Mouse (Mus musculus) heart, embryonic 14.5 days (tissue): ENCODE data around the gene 4933428G20Rik. TPM values are rescaled to one million over a fixed set of nuclear protein-coding genes. Genes with fewer than 3 reads are reported as not detected.

Source experiments
- ATAC-seq: fragments of 200-750 bp; cut with Nextera tagmentation; 2 replicates; pipeline ENCODE4 v1.8.0; 2017; ENCODE audit warnings: low read depth, moderate TSS enrichment; ENCODE audit not compliant: insufficient number of reproducible peaks, insufficient read depth, low FRiP score
- H3K27ac ChIP-seq, 2 experiments: fragments of 200-500 bp in 1 of 2; fragments of 300-500 bp in 1 of 2; sonication (generic) in 1 of 2; replicated peaks in 1 of 2; 2 replicates each; pipeline ENCODE4 v1.5.1; 2012 to 2014; ENCODE audit warnings: low read depth in 2 of 2, low read length in 2 of 2, control low read depth in 1 of 2, mild to moderate bottlenecking in 1 of 2, mixed read lengths in 1 of 2; ENCODE audit not compliant: control insufficient read depth in 1 of 2, insufficient read depth in 1 of 2
- H3K27me3 ChIP-seq: fragments of 300-500 bp; sonication (generic); 2 replicates; pipeline ENCODE4 v1.6.1; 2014; ENCODE audit warnings: mild to moderate bottlenecking, low read length, control low read depth; ENCODE audit not compliant: control insufficient read depth, insufficient read depth
- H3K36me3 ChIP-seq: fragments of 300-500 bp; sonication (generic); 2 replicates; pipeline ENCODE4 v1.6.1; 2014; ENCODE audit warnings: mild to moderate bottlenecking, control low read depth, low read length, mixed read lengths; ENCODE audit not compliant: control insufficient read depth, insufficient read depth
- H3K4me1 ChIP-seq, 2 experiments: fragments of 200-500 bp in 1 of 2; fragments of 300-500 bp in 1 of 2; sonication (generic) in 1 of 2; 2 replicates each; pipeline ENCODE4 v1.6.1; 2012 to 2014; ENCODE audit warnings: low read length in 2 of 2, control low read depth in 1 of 2, mixed read lengths in 1 of 2; ENCODE audit not compliant: control insufficient read depth in 2 of 2, insufficient read depth in 2 of 2
- H3K4me2 ChIP-seq: fragments of 300-500 bp; sonication (generic); 2 replicates; pipeline ENCODE4 v1.6.1; 2014; ENCODE audit warnings: mild to moderate bottlenecking, low read length
- H3K4me3 ChIP-seq, 2 experiments: fragments of 200-500 bp in 1 of 2; fragments of 300-500 bp in 1 of 2; sonication (generic) in 1 of 2; 2 replicates each; pipeline ENCODE4 v1.5.1; 2012 to 2014; ENCODE audit warnings: low read length in 2 of 2, mild to moderate bottlenecking in 2 of 2, control low read depth in 1 of 2, low read depth in 1 of 2, moderate library complexity in 1 of 2; ENCODE audit not compliant: control insufficient read depth in 1 of 2, insufficient read depth in 1 of 2
- H3K9ac ChIP-seq: fragments of 300-500 bp; sonication (generic); 2 replicates; pipeline ENCODE4 v1.6.1; 2014; ENCODE audit warnings: mild to moderate bottlenecking, low read length
- H3K9me3 ChIP-seq: fragments of 300-500 bp; sonication (generic); 2 replicates; pipeline ENCODE4 v1.6.1; 2016; ENCODE audit warnings: low read length, control low read depth; ENCODE audit not compliant: control insufficient read depth
- WGBS: fragments of 180-500 bp; shearing (Covaris S2); extraction: QIAGEN DNeasy Blood & Tissue Kit; methylation state at CpG from one replicate; pipeline ENCODE4 v1.1.7; 2014; 5-methylcytosine and 5-hydroxymethylcytosine counted together
- polyA plus RNA-seq: library from polyadenylated mRNA; unstranded; fragments of >200 nt; fragmentation: Nextera tagmentation; extraction: Ambion mirVana; gene quantifications from 2 replicates; pipeline ENCODE4 v1.2.1, GENCODE M21; 2014

Gene 4933428G20Rik
- 0.19 TPM in 1 of 2 replicates, not detected in the other for polyA plus RNA-seq

- peak; percentile 19; the same call in 1 of the 2 replicates for ATAC-seq
- Histone ChIP-seq H3K27ac (no peak within 1 kb of the TSS), H3K4me2 (peak within 1 kb of the TSS; percentile 49), H3K9ac (peak within 1 kb of the TSS; percentile 34), H3K9me3 (no peaks in the 10 kb centered on the region), H3K4me1 (peaks cover 0 to 11% of the 10 kb centered on the region in 2 experiments; a peak in 2 of 4 replicates), H3K36me3 (peaks cover 60% of the 10 kb centered on the region), H3K4me3 (peak within 1 kb of the TSS in 1 of 2 experiments; percentile 23; a peak in 2 of 4 replicates), H3K27me3 (peaks cover 10% of the 10 kb centered on the region)
- 35% methylated on average over 85 of the region's 88 CpGs for WGBS
Observed at GRCm38 (mm10) chr11:97499865-97500719, at the start of gene 4933428G20Rik. 4933428G20Rik (minus strand) TSS chr11:97500340.

- Histone ChIP-seq H3K4me3 (no peak overlapping the region), H3K9ac (no peak overlapping the region), H3K36me3 (no peaks in the 10 kb centered on the region), H3K27me3 (peaks cover 97% of the 10 kb centered on the region), H3K4me2 (no peak overlapping the region), H3K4me1 (peaks cover 4 to 11% of the 10 kb centered on the region in 2 experiments; a peak in 3 of 4 replicates), H3K27ac (no peak overlapping the region), H3K9me3 (no peaks in the 10 kb centered on the region)
- WGBS, result 42% methylated on average over 8 of the region's 8 CpGs
- no peak for ATAC-seq
Observed at GRCm38 (mm10) chr11:97548757-97549156, 48.6 kb upstream of the 4933428G20Rik start.

GRCm38 (mm10) chr11:97547957-97548706 is 48.0 kb upstream of the 4933428G20Rik start:
- no peaks in the 10 kb centered on the region for H3K36me3 ChIP-seq
- no peak overlapping the region for H3K27ac ChIP-seq
- H3K9me3 ChIP-seq, result no peaks in the 10 kb centered on the region
- no peak overlapping the region for H3K9ac ChIP-seq
- peaks cover 100% of the 10 kb centered on the region for H3K27me3 ChIP-seq
- no peak overlapping the region for H3K4me2 ChIP-seq
- 53% methylated on average over 12 of the region's 12 CpGs for WGBS
- ATAC-seq, result no peak
- H3K4me1 ChIP-seq, result peaks cover 4 to 11% of the 10 kb centered on the region in 2 experiments; a peak in 3 of 4 replicates
- H3K4me3 ChIP-seq, result no peak overlapping the region

GRCm38 (mm10) chr11:97546804-97547411 is 46.8 kb upstream of the 4933428G20Rik start:
- Histone ChIP-seq H3K9me3 (no peaks in the 10 kb centered on the region), H3K9ac (peak overlapping the region; percentile 66), H3K27ac (no peak overlapping the region), H3K4me1 (peaks cover 4 to 11% of the 10 kb centered on the region in 2 experiments; a peak in 3 of 4 replicates), H3K36me3 (no peaks in the 10 kb centered on the region), H3K4me3 (peak overlapping the region; percentile 50 to 65), H3K4me2 (peak overlapping the region; percentile 99), H3K27me3 (peaks cover 100% of the 10 kb centered on the region)
- ATAC-seq, result no peak
- WGBS, result under 1% methylated on average over 38 of the region's 73 CpGs

- 5% methylated on average over 26 of the region's 26 CpGs for WGBS
- H3K27ac ChIP-seq, result no peak overlapping the region
- no peak for ATAC-seq
- peak overlapping the region; percentile 28 to 65; a peak in 3 of 4 replicates for H3K4me3 ChIP-seq
- peak overlapping the region; percentile 66; the same call in 1 of the 2 replicates for H3K9ac ChIP-seq
- H3K27me3 ChIP-seq, result peaks cover 100% of the 10 kb centered on the region
- peak overlapping the region; percentile 99 for H3K4me2 ChIP-seq
- H3K36me3 ChIP-seq, result no peaks in the 10 kb centered on the region
- no peaks in the 10 kb centered on the region for H3K9me3 ChIP-seq
- H3K4me1 ChIP-seq, result peaks cover 4 to 11% of the 10 kb centered on the region in 2 experiments; a peak in 3 of 4 replicates
Observed at GRCm38 (mm10) chr11:97545808-97546560, 45.8 kb upstream of the 4933428G20Rik start.

GRCm38 (mm10) chr11:97543883-97544282 is 43.7 kb upstream of the 4933428G20Rik start:
- no peak overlapping the region for H3K4me2 ChIP-seq
- peaks cover 7 to 11% of the 10 kb centered on the region in 2 experiments for H3K4me1 ChIP-seq
- H3K4me3 ChIP-seq, result no peak overlapping the region
- no peaks in the 10 kb centered on the region for H3K36me3 ChIP-seq
- H3K27me3 ChIP-seq, result peaks cover 79% of the 10 kb centered on the region
- no peaks in the 10 kb centered on the region for H3K9me3 ChIP-seq
- H3K9ac ChIP-seq, result no peak overlapping the region
- no peak overlapping the region for H3K27ac ChIP-seq
- WGBS, result 73% methylated on average over 9 of the region's 9 CpGs
- ATAC-seq, result no peak
